Comparison of ENCODE assay signal across 11 mouse cellular contexts in the genomic region with DNA sequence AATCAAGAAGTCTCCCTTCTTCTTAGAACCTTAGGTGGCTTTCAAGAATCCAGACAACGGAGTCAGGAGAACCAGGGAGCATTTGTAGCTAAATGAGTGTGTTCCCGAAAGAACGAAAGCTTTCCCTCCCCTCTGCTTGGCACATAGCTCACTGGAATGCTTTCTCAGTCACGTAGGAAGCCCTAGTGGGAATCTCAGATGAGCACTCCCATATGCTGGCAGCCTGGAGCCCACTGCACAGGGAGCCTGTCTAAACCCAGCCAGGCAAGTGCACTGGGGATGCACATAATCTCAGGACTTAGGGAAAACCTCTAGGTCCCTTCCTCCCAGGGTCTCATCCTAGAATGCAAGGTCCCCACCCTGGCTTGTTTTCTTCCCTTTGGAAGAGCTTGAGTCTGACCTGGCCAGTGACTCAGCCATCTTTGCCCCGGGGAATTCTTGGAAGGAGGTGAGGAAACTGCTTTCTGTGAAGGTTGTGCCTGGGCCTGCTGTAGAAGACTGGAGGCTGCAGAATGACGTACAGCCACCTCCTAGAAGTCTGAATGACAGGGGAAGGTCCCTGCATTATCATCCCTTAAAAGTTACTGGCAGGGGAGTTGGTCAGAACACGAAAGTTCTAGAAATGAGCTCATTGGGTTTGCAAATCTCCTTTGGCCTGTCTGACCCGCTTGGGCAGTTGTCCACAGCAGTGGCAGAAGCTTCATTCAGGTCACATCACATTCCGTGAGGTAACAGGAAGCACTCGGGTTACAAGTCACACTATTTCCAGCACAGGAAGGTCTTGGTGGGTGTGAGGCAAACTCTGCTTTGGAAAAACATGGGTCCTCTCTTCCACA. TPM values are rescaled to one million over a fixed set of nuclear protein-coding genes. Genes with fewer than 3 reads are reported as not detected.
DNase-seq lines count a peak whose midpoint lies in the region; ATAC-seq and TF ChIP-seq lines count a peak whose summit lies in the region.
"Had no signal": no experiment of that assay in that cellular context is flagged by ENCODE, and none has a peak within 500 bp of the region (broad histone marks: within the 10 kb centered on the region; RNA-seq: fewer than 3 reads in every experiment).

No protein-coding gene starts in this region.

- H3K4me2 ChIP-seq in heart, embryonic 11.5 days, result no peak overlapping the region
- peak overlapping the region; percentile 55; the same call in 1 of the 2 replicates for H3K4me2 ChIP-seq in intestine, postnatal 0 days (replicated peaks; ENCODE audit: low read depth)
- no peak overlapping the region for H3K4me2 ChIP-seq in midbrain, embryonic 13.5 days (replicated peaks)

- no peaks in the 10 kb centered on the region for H3K27me3 ChIP-seq in heart, embryonic 11.5 days (ENCODE audit: control insufficient read depth, insufficient read depth, low read length)
- H3K27me3 ChIP-seq in intestine, postnatal 0 days (replicated peaks; ENCODE audit: control insufficient read depth, insufficient read depth, low read length), result no peaks in the 10 kb centered on the region
- no peaks in the 10 kb centered on the region for H3K27me3 ChIP-seq in midbrain, embryonic 13.5 days

- no peak overlapping the region for H3K4me3 ChIP-seq in heart, embryonic 11.5 days (ENCODE audit: low read depth, low read length)
- H3K4me3 ChIP-seq in intestine, postnatal 0 days (ENCODE audit: low read depth, low read length), result no peak overlapping the region
- no peak overlapping the region for H3K4me3 ChIP-seq in midbrain, embryonic 13.5 days (replicated peaks)

- TF ChIP-seq CTCF in brain, embryonic 14.5 days (IDR thresholded peaks at IDR 0.05; ENCODE audit: borderline replicate concordance, extremely low read depth, insufficient read depth, insufficient read length), result no peak
- no peak for TF ChIP-seq CTCF in intestine, postnatal 0 days (IDR thresholded peaks at IDR 0.05; ENCODE audit: low read depth)

- WGBS in heart, embryonic 11.5 days (ENCODE audit: insufficient replicate concordance), result 54% methylated on average over 10 of the region's 10 CpGs
- 53% methylated on average over 10 of the region's 10 CpGs for WGBS in intestine, postnatal 0 days
- WGBS in midbrain, embryonic 13.5 days, result 76% methylated on average over 10 of the region's 10 CpGs

- no peaks in the 10 kb centered on the region for H3K9me3 ChIP-seq in heart, embryonic 11.5 days (replicated peaks; ENCODE audit: control insufficient read depth, low read length)
- no peaks in the 10 kb centered on the region for H3K9me3 ChIP-seq in intestine, postnatal 0 days (ENCODE audit: control insufficient read depth)
- no peaks in the 10 kb centered on the region; the same call in 1 of the 2 replicates for H3K9me3 ChIP-seq in midbrain, embryonic 13.5 days

- H3K4me1 ChIP-seq in heart, embryonic 11.5 days (ENCODE audit: control insufficient read depth, insufficient read depth, low read length), result peaks cover 5% of the 10 kb centered on the region; the same call in 1 of the 2 replicates
- 0 out of 2 replicates have a peak, but pooled peaks cover 4% of the 10 kb centered on the region for H3K4me1 ChIP-seq in intestine, postnatal 0 days (replicated peaks; ENCODE audit: control insufficient read depth, insufficient read depth, low read length)
- H3K4me1 ChIP-seq in midbrain, embryonic 13.5 days (replicated peaks), result no peaks in the 10 kb centered on the region

- no peak overlapping the region for H3K9ac ChIP-seq in heart, embryonic 11.5 days (ENCODE audit: low read depth, low read length)
- H3K9ac ChIP-seq in intestine, postnatal 0 days (ENCODE audit: low read depth, low read length), result no peak overlapping the region; the same call in 1 of the 2 replicates
- no peak overlapping the region for H3K9ac ChIP-seq in midbrain, embryonic 13.5 days (replicated peaks)
- H3K9ac ChIP-seq: liver, embryonic 14.5 days had no signal

- TF ChIP-seq POLR2A in brain, embryonic 14.5 days (IDR thresholded peaks at IDR 0.05; ENCODE audit: borderline replicate concordance, extremely low read depth, insufficient read depth, insufficient read length, poor library complexity, severe bottlenecking), result no peak

- H3K36me3 ChIP-seq in heart, embryonic 11.5 days (ENCODE audit: control insufficient read depth, insufficient read depth, low read length), result no peaks in the 10 kb centered on the region
- no peaks in the 10 kb centered on the region for H3K36me3 ChIP-seq in intestine, postnatal 0 days (ENCODE audit: control insufficient read depth, insufficient read depth)
- H3K36me3 ChIP-seq in midbrain, embryonic 13.5 days, result no peaks in the 10 kb centered on the region

- peak; percentile 17 to 35 for DNase-seq in heart, adult 9 months (ENCODE audit: low spot score in 2 of 2)
- peak; percentile 81 for DNase-seq in 3T3-L1 (ENCODE audit: low read depth, low spot score)
- peak; percentile 24 for DNase-seq in brain, embryonic 14.5 days (ENCODE audit: low read depth)
- DNase-seq in ovary, postnatal 10 days (ENCODE audit: low spot score), result no peak
- no peak for DNase-seq in cerebellum, postnatal 4 days (ENCODE audit: low spot score in 2 of 2)
- DNase-seq: cerebellum, adult 18-20 months; kidney, adult 9 months had no signal

- no peak overlapping the region for H3K27ac ChIP-seq in heart, embryonic 11.5 days (ENCODE audit: low read depth, low read length)
- H3K27ac ChIP-seq in intestine, postnatal 0 days (ENCODE audit: low read depth, low read length), result peak overlapping the region; percentile 15; the same call in 1 of the 2 replicates
- H3K27ac ChIP-seq in midbrain, embryonic 13.5 days, result no peak overlapping the region
- H3K27ac ChIP-seq: liver, embryonic 14.5 days had no signal

- no peak; the same call in 1 of the 2 replicates for ATAC-seq in heart, embryonic 11.5 days (replicated peaks; ENCODE audit: insufficient number of reproducible peaks, low FRiP score, low TSS enrichment)
- no peak for ATAC-seq in intestine, postnatal 0 days
- no peak for ATAC-seq in midbrain, embryonic 13.5 days

RNA-seq across cellular contexts. Expression of gene Nek2, which starts 18.2 kb away (rescaled TPM):
- polyA plus RNA-seq in heart, embryonic 11.5 days (2014; fragmentation: Nextera tagmentation; extraction: Ambion mirVana), result 27.0 and 32.2 TPM in 2 replicates
- 6.8 and 8.6 TPM in 2 replicates for polyA plus RNA-seq in brain, embryonic 14.5 days (2012; rRNA removed)
- 10.7 and 11.9 TPM in 2 replicates for polyA plus RNA-seq in intestine, postnatal 0 days (2015; fragmentation: Nextera tagmentation; extraction: Ambion mirVana)
- 18.6 and 20.0 TPM in 2 replicates for polyA plus RNA-seq in midbrain, embryonic 13.5 days (2015; fragmentation: Nextera tagmentation; extraction: Ambion mirVana)

Comparison
In these comparisons a context has a peak if more than half of its experiments do, and no peak if none do; other contexts are left out.
1. DNase-seq: peak in heart, adult 9 months (2 of 2), 3T3-L1 (single experiment) and brain, embryonic 14.5 days (single experiment); none in ovary, postnatal 10 days (single experiment) and cerebellum, postnatal 4 days (0 of 2).